Mouse (Mus musculus) E14TG2a.4 (cell line): ENCODE results near the gene Mmp24.
"Not testable (repeated sequence)": the region's sequence is repeated elsewhere in the genome, so short reads cannot be mapped to it uniquely, and the experiment has no call there.

Experiments
- H3K27me3 ChIP-seq: 2 replicates; pipeline ENCODE4 v1.6.1; 2014; ENCODE audit warnings: low read length, control low read depth; ENCODE audit not compliant: insufficient read depth
- H3K36me3 ChIP-seq: 2 replicates; pipeline ENCODE4 v1.6.1; 2014; ENCODE audit warnings: low read length, control low read depth; ENCODE audit not compliant: insufficient read depth
- H3K4me1 ChIP-seq: replicated peaks from 2 replicates; pipeline ENCODE4 v1.6.1; 2014; ENCODE audit warnings: low read depth, low read length, control low read depth
- H3K4me3 ChIP-seq: replicated peaks from 2 replicates; pipeline ENCODE4 v1.5.1; 2014; ENCODE audit warnings: mild to moderate bottlenecking, low read length
- H3K9me3 ChIP-seq: 2 replicates; pipeline ENCODE4 v1.6.1; 2014; ENCODE audit warnings: low read length, control low read depth
- CTCF ChIP-seq: conservative IDR thresholded peaks from 2 replicates; pipeline ENCODE4 v1.5.1; 2014; ENCODE audit warnings: low read length
- NANOG ChIP-seq: IDR thresholded peaks from 2 replicates; pipeline ENCODE4 v1.6.1; 2014; ENCODE audit warnings: borderline replicate concordance, low read length, mixed read lengths
- POU5F1 ChIP-seq: IDR thresholded peaks from 2 replicates; pipeline ENCODE4 v1.6.1; 2014; ENCODE audit warnings: low read length, borderline replicate concordance

Mmp24 gene

GRCm38 (mm10) chr2:155826630-155827424, 51.7 kb downstream of the Mmp24 start, which contains the start of gene Eif6:
Gene Eif6 (minus strand): TSS chr2:155826925.
- Histone ChIP-seq H3K36me3 (peaks cover 30% of the 10 kb centered on the region), H3K9me3 (no peaks in the 10 kb centered on the region), H3K4me1 (peaks cover 43% of the 10 kb centered on the region), H3K27me3 (no peaks in the 10 kb centered on the region), H3K4me3 (peak within 1 kb of the TSS; percentile 95)
- TF ChIP-seq NANOG, result no peak
- TF ChIP-seq CTCF, result no peak
- no peak for TF ChIP-seq POU5F1

GRCm38 (mm10) chr2:155830841-155831240, 55.7 kb downstream of the Mmp24 start:
- H3K27me3 ChIP-seq, result peaks cover 15% of the 10 kb centered on the region
- H3K36me3 ChIP-seq, result no peaks in the 10 kb centered on the region
- TF ChIP-seq NANOG (no peak), POU5F1 (no peak), CTCF (no peak)
- no peak overlapping the region for H3K4me3 ChIP-seq
- H3K9me3 ChIP-seq, result no peaks in the 10 kb centered on the region
- H3K4me1 ChIP-seq, result peaks cover 36% of the 10 kb centered on the region

GRCm38 (mm10) chr2:155831302-155831701, 56.2 kb downstream of the Mmp24 start:
- H3K36me3 ChIP-seq, result no peaks in the 10 kb centered on the region
- TF ChIP-seq NANOG, result no peak
- peak; percentile 31 for TF ChIP-seq CTCF
- no peak for TF ChIP-seq POU5F1
- no peak overlapping the region for H3K4me3 ChIP-seq
- H3K9me3 ChIP-seq, result no peaks in the 10 kb centered on the region
- H3K4me1 ChIP-seq, result peaks cover 40% of the 10 kb centered on the region
- H3K27me3 ChIP-seq, result peaks cover 15% of the 10 kb centered on the region

- peak; percentile 51 for TF ChIP-seq CTCF
- H3K4me3 ChIP-seq, H3K9me3 ChIP-seq, H3K36me3 ChIP-seq: not testable (repeated sequence)
- Histone ChIP-seq H3K4me1 (peaks cover 46% of the 10 kb centered on the region), H3K27me3 (peaks cover 15% of the 10 kb centered on the region)
Measured at GRCm38 (mm10) chr2:155832087-155832486, 56.9 kb downstream of the Mmp24 start.

- peaks cover 42% of the 10 kb centered on the region for H3K4me1 ChIP-seq
- peaks cover 18% of the 10 kb centered on the region for H3K27me3 ChIP-seq
- peak within 1 kb of the TSS; percentile 62 for H3K4me3 ChIP-seq
- no peaks in the 10 kb centered on the region for H3K9me3 ChIP-seq
- H3K36me3 ChIP-seq, result no peaks in the 10 kb centered on the region
- TF ChIP-seq POU5F1, result no peak
- no peak for TF ChIP-seq CTCF
- no peak for TF ChIP-seq NANOG
Measured at GRCm38 (mm10) chr2:155834732-155835131, 59.6 kb downstream of the Mmp24 start, which contains the start of gene Fam83c. Gene Fam83c (minus strand): TSS chr2:155834854.

GRCm38 (mm10) chr2:155837961-155838360, 62.8 kb downstream of the Mmp24 start:
- H3K4me3 ChIP-seq, result no peak overlapping the region
- H3K27me3 ChIP-seq, result peaks cover 20% of the 10 kb centered on the region
- peaks cover 40% of the 10 kb centered on the region for H3K4me1 ChIP-seq
- TF ChIP-seq CTCF (no peak), POU5F1 (no peak), NANOG (no peak)
- no peaks in the 10 kb centered on the region for H3K36me3 ChIP-seq
- no peaks in the 10 kb centered on the region for H3K9me3 ChIP-seq

- Histone ChIP-seq H3K27me3 (peaks cover 19% of the 10 kb centered on the region), H3K4me3 (no peak overlapping the region), H3K4me1 (peaks cover 35% of the 10 kb centered on the region), H3K9me3 (no peaks in the 10 kb centered on the region), H3K36me3 (no peaks in the 10 kb centered on the region)
- TF ChIP-seq NANOG (no peak), CTCF (no peak), POU5F1 (no peak)
Measured at GRCm38 (mm10) chr2:155838961-155839360, 63.8 kb downstream of the Mmp24 start.

GRCm38 (mm10) chr2:155846930-155847329, 71.8 kb downstream of the Mmp24 start:
- TF ChIP-seq CTCF (no peak), POU5F1 (no peak), NANOG (no peak)
- Histone ChIP-seq H3K4me1 (peaks cover 17% of the 10 kb centered on the region), H3K36me3 (peaks cover 66% of the 10 kb centered on the region), H3K4me3 (no peak overlapping the region), H3K9me3 (no peaks in the 10 kb centered on the region), H3K27me3 (no peaks in the 10 kb centered on the region)

- H3K4me1 ChIP-seq, result peaks cover 27% of the 10 kb centered on the region
- no peak overlapping the region for H3K4me3 ChIP-seq
- TF ChIP-seq CTCF, result peak; percentile 76
- TF ChIP-seq POU5F1, result no peak
- no peak for TF ChIP-seq NANOG
- peaks cover 79% of the 10 kb centered on the region for H3K36me3 ChIP-seq
- no peaks in the 10 kb centered on the region for H3K27me3 ChIP-seq
- no peaks in the 10 kb centered on the region for H3K9me3 ChIP-seq
Measured at GRCm38 (mm10) chr2:155848291-155848690, 73.1 kb downstream of the Mmp24 start.
